Mouse (Mus musculus) urinary bladder, adult 18-20 months (tissue): ENCODE data around the gene Dnah8.
"Not testable (repeated sequence)": the region's sequence is repeated elsewhere in the genome, so short reads cannot be mapped to it uniquely, and the experiment has no call there.

ENCODE experiments used
- DNase-seq, 2 experiments: peaks; one replicate each; pipeline ENCODE4 v3.0.0; 2022; ENCODE audit warnings: low spot score in 2 of 2, mixed read lengths in 2 of 2

Dnah8 gene

DNA sequence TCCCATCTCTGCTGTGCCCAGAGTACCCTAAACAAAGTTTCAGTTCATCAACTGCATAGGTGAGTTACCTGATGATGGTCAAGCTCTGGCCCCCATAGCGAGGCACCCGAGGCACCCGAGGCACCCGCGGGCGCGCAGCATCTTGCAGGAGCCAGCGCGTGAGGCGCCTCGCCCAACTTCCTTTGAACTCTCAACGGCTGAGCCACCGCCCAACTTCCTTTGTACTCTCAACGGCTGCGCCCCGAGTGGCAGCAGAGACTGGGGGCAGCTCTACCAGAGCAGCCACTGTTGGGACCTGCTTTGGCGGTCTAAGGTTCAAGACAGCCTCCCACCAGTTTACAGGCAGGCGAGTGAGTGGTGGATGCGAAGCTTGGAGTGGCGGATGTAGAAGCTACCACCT lies at the start of gene Dnah8:
Gene Dnah8, plus strand, starts transcription at position 223 of the 400 bp plus-strand sequence.
- not testable (repeated sequence) for DNase-seq

DNA sequence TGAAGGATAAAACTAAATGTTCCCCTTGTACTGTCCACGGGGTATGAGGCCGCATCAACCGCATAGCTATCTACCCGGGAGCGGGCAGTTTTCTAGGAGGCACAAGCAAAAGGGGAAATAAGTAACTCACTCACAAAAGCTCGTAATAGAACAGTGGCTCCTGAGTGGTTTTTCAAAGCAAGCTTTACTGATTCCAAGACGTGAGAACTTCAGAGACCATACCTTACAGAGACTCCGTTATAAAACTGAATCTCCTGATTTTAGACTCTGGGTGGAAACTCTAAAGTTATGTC lies 49.4 kb upstream of the Dnah8 start:
- no peak for DNase-seq

DNA sequence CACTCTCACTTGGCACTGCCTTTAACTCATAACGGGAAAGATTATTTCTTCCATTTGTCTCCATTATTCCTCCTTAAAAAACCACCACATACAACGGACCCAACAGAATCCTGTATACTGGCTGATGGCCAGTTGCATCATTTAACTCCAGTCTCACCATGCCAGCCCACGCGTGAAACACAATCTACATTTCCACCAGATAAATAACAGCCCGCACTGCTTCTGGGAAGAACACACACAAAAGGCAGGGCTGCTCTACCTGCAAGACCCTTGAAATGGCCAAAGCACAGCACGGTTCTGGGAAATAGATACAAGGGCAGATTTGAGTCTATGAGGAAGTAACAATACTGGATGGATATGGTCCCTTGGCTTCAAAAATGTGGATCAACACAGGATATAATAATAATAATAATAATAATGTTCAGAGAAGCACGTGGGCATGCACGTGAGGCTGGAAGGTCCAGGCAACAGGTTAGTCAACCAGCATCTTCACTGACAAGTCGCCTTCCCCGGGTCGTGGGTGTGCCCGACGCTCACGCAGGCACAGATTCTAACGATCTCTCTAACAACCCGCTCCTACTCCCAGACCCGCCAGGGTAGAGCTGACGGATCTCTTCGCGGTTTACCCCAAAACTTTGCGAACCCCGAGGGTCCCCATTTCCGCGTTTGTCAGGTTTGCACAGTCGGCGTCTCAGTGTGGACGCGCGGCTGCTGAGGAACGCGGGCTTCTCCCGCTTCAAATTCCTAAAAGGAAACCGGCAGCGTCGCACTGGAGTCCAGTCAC lies 48.8 kb upstream of the Dnah8 start:
- DNase-seq, result peak; percentile 45 to 75

DNA sequence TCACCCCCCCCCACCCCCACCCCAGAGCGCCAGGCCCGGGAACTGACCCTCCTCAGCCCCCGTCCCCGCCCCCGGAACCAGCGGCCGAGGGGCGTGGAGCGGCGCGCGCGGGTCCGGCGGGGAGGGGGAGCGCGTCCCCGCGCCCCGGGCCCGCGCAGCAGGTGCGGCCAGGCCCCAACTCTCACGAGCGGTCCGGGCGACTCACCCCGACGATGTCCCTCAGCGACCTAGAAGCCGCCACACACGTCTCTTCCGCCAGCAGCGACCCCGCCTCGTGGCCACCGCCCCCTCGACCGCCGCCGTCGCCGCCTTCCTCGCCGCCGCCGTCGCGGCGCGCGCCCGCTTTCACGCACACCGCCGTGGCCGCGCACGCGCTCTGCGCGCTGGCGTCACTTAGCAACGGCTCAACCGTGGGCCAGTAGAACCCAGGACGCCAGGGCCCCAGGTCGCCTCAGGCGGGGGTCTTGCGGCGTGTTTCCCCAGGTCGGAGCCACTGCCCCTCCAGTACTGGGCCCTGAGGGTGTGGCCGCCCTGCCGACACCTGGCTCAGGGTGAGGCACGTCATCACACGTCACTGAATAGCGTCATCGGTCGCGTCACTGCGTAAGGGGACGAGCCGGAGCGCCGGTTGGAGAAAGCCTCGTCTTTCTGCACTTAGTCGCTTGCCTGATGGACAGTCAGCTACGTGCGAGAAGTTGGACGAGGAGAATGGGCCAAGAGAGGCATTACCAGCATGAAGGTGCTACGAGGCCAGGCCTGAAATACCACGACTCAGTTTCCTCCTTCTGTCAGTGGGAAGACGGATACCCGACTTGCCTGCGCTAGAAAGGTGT lies 48.0 kb upstream of the Dnah8 start, which contains the start of gene Btbd9:
Gene Btbd9, minus strand, starts transcription at position 548 of the 833 bp plus-strand sequence.
- DNase-seq, result peak; percentile 86 to 99

DNA sequence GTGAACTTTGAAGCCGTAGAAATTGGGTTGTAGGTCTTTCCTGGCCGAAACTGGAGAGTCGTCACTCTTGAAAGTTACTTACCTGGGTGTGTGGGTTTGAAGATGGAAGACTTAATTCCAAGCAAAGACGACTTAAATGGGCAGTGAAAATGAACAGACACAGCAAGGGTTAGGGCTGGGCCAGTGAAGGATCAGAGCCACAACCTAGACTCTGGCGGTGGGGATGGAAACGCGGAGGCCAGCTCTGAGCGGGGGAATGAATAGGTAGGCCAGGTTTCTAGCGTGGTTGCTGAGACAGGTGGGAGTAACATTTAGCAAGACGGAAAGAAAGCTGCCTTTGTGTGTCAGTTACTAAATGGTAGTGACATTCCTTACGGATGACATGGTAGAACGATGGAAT lies 47.2 kb upstream of the Dnah8 start:
- DNase-seq, result no peak

DNA sequence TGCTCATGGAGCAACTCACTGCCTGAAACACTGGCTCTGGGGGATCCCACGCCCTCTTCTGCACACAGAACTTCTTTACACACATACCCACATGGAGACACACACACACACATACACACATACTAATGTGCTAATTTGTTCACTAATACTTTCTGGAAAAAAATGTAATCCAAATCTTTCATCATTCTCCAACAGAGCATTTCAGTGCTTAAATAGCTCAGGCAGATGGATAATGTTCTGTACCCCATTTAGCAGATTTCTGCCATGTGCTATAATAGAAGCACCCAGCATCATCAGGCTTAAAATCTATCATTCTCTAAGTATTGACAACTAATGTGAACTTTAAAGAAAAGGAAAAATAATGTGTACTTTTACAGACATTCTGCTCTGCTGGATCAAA lies 43.4 kb upstream of the Dnah8 start:
- DNase-seq, result no peak

DNA sequence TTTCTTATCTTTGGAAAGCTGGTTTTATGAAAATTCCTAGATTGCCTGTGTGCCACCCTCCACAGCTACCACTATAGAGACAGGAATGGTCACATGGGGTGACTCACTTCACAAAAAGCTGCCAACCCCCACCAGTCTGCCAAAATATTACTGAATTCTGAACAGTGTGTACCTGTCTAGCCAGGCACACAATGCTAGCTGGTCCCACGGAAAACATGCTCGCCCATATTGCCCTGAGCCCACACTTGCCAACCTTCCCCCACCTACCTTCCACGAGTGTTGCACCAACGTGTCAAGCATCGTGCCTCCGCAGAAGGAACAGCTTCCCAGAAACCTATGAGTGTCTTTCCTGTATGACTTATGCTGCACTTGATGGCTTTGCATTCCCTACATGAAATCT lies 43.0 kb upstream of the Dnah8 start:
- no peak for DNase-seq

DNA sequence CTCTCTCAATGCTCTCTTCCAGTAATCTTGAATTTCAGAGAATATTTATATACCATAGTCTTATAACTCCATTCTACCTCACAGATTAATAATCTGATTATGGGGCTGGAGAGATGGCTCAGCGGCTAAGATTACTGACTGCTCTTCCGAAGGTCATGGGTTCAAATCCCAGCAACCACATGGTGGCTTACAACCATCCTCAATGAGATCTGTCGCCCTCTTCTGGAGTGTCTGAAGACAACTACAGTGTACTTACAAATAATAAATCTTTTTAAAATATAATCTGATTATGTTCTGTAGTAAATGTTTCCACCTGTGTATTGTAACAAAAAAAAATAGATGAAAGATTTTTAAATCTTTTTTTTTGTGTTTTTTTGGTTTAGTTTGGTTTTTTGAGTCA lies 41.8 kb upstream of the Dnah8 start:
- no peak for DNase-seq

DNA sequence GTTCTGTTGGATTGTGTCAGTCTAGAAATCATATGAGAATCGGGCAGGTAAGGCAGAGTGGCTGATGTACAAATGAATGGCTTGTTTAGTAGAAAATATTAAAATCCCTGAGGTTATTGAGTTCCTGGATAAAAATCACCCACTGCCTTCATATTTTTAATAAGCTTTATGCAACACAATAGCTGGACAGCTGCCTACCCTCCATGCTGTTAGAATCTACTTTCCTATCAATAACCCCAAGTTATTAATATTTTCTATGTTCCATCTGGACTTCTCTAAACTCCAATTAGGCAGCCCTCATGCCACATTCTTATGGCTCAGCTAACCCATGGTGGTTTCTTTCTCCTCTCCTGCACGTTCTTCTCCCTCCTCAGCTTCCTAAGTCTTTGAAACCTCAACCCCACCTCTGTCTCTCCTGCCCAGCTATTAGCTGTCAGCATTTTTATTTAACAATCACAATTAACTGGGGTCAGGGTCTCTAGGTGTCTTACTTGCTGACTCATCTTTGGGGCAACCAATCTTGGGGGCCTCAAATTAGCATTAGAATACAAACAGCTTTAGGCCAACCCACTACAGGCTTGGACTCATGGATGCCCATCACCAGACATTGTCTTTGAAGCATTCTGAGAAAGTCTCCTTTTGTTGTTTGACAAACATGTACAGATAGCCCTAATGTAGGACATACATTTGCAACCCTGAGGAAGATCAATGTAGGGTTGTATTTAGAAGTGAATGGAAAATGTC lies 40.7 kb upstream of the Dnah8 start:
- no peak for DNase-seq

DNA sequence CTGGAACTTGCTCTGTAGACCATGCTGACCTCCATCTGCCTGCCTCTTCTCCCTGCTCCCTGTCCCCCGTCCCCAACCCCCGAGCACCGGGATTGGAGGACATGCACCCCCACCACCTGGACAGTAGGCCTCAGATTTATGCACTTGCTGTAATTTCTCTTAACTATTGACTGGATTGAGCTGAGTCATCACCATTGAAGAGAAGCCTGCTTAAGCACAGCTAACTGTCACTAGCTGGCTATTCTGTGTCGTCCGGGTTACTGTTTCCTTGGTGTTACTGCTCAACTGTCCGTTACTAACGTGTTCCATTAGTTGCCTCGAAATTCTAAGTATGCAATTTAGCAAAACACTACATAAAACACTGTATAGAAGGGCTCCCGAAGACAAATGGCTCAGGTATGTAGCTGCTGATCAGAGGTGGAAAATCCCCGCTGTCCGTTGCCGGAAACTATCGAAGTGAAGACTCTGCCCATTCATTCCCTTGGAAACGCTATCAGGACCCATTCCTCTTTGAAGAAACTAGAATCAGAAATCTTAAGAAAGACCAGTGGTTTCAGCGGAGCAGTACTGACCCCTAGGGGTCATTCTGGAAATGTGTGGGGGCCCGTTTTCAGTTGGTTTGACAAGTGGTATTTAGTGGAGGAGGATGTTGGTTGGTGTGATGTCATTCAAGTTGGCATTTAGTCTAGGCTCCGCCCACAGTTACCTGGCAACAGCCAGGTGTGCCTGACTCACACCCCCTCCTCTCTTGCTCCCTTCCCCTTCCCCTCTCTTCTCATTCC lies 33.5 kb upstream of the Dnah8 start:
- no peak for DNase-seq

DNA sequence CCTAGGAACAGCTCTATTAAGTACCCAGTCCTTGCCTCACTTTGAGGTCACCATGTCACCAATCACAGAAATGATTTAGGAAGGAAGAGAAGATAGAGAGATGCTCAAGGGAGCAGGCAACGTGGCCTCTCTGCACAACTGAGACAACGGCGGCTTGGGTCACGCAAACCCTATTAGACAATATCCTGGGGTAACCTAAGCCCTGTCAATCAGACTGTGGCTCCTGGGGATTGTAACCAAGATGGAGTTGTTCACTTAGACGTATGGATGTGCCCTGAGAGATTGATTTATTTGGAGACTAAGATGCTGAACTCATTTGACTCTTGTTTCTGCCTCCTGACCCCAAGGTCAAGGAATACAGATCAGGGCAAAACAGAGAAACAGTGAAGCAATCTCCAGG lies 29.7 kb upstream of the Dnah8 start:
- no peak for DNase-seq

DNA sequence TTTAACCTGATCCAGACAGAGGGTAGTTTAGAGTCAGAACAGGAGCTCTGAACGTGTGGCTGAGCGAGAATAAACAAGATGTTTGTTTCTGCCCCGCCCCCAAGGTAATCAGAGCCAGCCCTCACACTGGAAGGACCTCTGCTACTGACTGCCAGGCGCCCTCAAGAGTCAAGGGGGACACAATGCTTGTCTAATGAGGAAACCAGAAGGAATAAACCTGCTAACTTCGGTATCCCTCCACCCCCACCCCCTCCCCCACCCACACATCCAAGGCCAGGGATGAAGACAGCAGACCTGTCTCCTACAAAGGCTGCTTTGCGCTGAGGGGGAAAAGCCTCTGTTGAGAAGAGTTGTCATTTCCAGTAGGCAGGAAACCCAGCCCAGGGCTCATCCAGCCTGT lies 29.3 kb upstream of the Dnah8 start:
- no peak for DNase-seq

DNA sequence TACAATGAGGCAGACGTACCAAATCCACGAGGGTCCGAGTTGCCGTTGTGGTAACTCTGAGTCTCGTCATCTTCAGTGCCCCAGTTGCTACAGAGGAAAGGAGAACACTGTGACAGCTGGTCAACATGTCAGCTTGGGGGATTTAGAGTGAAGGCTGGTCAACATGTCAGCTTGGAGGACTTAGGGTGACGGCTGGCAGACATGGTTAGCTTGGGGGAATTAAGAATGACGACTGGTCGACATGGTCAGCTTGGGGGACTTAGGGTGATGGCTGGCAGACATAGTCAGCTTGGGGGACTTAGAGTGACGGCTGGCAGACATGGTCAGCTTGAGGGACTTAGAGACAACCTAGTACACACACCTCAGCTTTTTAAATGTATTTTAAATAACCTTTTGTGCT lies 26.4 kb upstream of the Dnah8 start:
- no peak for DNase-seq

DNA sequence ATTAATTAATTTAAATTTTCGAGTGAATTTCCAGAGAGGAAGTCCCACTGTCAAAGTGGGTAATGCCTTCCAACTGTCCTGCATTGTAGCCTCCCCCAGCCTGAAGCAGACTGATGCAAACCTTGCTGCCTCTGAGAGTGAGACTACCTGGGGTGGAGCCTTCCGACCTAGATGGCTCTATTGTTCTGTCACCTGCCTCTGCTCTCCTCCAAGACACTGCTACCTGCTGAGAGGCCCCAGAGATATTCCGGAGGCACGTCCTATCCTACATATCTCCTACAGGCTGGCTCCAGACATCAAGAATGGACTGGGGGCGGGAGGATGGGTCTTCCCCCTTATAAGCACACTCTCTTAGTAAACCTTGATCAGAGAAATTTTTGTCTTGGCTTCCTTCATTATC lies 25.9 kb upstream of the Dnah8 start:
- DNase-seq, result no peak

DNA sequence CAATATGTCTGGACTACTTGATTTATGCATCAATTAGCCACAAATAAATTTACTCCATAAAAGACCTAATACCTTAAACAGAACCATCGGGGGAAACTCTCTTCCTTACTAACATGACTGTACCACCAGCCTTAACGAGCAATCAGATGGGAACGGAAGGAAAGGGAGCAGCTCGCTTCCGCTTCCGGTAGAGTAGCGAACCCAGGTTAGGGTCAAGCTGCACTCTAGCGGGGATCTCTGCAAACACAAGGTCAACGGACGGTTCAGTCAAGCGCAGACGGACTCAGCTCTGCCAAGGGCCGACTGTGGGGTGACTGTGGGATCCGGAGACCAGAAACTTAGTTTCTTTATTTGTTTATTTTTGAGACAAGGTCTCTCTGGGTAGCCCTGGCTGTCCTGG lies 22.0 kb upstream of the Dnah8 start:
- DNase-seq, result no peak

DNA sequence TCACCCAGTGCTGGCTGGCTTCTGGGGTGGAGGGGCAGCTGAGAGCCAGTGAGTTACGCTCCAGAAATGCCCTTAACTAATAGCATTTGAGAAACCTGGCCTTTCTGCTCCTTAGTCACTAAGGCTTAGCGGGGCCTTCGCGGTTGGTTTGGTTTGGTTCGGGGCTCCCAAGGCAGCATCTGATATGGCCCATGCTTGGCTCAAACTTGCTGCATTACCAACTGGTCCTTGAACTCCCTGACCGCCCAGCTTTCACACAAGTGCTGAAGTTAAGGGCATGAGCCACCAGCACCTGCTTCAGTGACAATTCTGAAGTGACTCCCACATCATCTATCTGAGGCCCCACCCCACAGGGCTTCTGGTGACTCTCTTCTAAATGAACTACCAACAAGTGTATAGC lies 19.9 kb upstream of the Dnah8 start:
- no peak for DNase-seq

DNA sequence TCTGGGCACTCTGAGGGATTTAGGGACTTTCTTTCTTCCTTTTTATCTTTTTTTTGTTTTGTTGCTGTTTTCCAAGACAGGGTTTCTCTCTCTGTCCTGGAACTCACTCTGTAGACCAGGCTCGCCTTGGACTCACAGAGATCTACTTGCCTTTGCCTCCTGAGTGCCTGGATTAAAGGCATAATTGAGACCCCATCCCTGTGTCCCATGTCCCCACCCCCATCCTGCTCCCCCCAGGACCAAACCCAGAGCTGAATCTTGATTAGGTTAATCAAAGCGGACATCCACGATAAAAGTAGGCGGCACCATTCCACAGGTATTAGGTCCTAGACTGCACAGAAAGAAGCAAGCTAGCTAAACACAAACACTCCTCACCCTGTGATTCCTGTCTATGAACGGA lies 19.2 kb upstream of the Dnah8 start:
- DNase-seq, result no peak

DNA sequence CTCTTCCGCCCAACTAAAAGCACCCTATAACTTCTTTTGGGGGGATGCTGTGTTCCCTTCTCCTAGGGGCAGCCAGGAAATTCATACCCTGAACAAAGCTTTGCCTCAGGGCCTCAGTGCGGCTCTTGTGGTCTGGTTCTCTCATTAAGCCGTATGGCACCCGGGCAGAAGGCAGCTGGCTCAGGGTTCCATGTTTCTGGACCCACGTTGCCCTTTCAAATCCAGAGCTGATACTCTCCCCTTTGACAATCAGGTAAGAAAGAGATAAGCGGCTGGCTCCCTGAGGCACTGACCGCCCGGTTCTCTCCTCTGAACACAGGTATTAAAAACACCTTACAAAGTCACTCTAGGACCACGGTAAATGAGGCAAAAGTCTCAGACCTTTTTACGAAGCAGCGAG lies 17.9 kb upstream of the Dnah8 start:
- DNase-seq, result no peak

DNA sequence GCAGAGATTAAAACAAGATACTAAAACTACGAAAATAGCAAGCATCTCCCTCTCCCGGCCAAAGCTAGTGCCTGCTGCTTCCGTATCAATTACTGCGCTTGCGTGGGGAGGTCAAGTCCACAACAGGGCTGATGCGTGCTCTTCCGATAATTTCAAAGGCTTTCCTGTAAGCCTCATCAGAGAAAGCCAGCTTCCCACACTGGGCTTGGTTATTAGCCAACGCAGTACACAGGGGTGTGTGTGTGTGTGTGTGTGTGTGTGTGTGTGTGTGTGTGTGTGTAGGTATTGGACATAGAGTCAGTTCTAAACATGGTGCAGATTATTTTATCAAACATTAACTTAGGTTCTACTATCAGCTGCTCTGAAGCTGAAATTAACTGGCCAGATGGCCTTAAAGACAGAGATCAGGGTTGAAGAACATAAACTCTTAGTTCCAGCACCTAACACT lies 17.5 kb upstream of the Dnah8 start:
- no peak for DNase-seq

DNA sequence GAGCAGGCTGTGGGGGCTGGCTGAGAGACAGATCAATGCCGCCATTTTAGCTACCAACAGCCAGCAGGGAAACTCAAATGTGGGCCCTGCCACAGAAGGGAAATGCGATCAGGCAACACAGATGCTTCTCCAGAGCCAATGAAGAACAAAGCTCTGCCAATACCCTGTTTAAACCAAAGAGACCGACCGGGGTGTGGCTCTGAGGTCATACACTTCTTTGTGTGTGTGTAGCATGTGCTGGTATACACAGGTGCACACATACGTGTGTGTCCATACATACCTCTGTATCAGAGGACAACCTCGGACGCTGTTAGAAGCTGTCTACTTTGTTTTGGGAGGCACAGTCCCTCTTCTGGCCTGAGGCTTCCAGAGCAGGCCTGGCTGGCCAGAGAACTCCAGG lies 16.8 kb upstream of the Dnah8 start:
- no peak for DNase-seq

DNA sequence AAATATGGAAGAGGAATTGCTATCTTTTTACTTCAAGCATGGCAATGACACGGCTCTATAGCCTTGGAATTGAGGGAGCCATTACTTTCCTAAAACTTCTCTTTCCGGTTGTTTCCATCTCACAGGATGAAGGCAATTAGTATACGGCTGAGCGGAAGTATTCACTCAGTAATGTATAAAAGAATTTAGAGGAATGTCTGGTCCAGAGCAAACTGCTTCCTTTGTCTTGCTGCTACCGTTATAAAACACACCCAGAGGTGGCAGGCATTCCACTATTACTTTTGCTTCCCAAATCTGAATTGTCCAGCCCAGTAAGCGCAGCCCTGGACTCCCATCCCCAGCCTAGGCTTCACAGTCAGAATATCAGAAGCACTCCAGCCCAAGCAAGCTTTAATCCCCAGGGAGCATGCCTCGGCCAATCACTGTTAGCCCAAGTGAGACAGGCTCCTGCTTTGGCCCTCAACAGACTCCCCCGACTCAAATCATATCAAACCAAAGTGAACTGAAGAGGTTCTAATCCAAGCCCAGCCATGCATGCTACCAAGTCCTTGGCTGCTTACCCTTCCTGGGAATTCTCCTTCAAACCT lies 16.2 kb upstream of the Dnah8 start:
- DNase-seq, result no peak
